In the genomic region with DNA sequence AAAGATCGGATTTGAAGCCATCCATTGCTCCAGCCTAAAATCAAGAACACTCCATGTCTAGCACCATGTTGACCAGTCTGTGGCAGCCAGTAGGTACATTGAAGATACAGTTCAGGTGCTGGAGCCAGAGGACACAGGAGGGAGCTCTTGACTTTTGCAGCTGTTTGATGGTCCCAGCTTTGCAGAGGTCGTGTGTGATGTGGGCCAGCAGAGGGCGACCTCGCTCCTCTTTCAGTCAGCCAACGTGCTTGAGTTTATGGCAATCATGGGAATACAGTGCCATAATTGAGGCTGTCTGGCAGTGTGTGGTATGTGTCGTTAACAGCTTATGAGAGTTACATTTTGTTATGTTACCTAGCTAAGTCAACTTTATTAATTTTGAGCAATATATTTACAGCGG, we compare ENCODE assay signal across 8 mouse cellular contexts. TPM values are rescaled to one million over a fixed set of nuclear protein-coding genes. Genes with fewer than 3 reads are reported as not detected.
DNase-seq lines count a peak whose midpoint lies in the region; ATAC-seq and TF ChIP-seq lines count a peak whose summit lies in the region.

No protein-coding gene starts in this region.

- ATAC-seq in embryonic facial prominence, embryonic 14.5 days (ENCODE audit: low read depth): peak; percentile 82
- 0 out of 2 replicates have a peak, but pooled peaks have one; percentile 29 for ATAC-seq in liver, embryonic 11.5 days (replicated peaks; ENCODE audit: low FRiP score)
- peak; percentile 58; the same call in 1 of the 2 replicates for ATAC-seq in neural tube, embryonic 11.5 days (ENCODE audit: insufficient read depth, low FRiP score, low TSS enrichment)

- H3K79me2 ChIP-seq in C2C12 (ENCODE audit: control insufficient read depth, insufficient read depth): no peaks in the 10 kb centered on the region

- H3K36me3 ChIP-seq in C2C12 (ENCODE audit: control insufficient read depth, insufficient read depth): no peaks in the 10 kb centered on the region
- H3K36me3 ChIP-seq in embryonic facial prominence, embryonic 14.5 days (ENCODE audit: control insufficient read depth, insufficient read depth, low read length): peaks cover 39% of the 10 kb centered on the region
- H3K36me3 ChIP-seq in heart, embryonic 10.5 days: peaks cover 5% of the 10 kb centered on the region; the same call in 1 of the 2 replicates
- H3K36me3 ChIP-seq in liver, embryonic 11.5 days (ENCODE audit: control insufficient read depth, insufficient read depth, low read length): peaks cover 2% of the 10 kb centered on the region; the same call in 1 of the 2 replicates
- peaks cover 3% of the 10 kb centered on the region; the same call in 1 of the 2 replicates for H3K36me3 ChIP-seq in neural tube, embryonic 11.5 days (ENCODE audit: control insufficient read depth, insufficient read depth, low read length)

- peak; percentile 74 for DNase-seq in adrenal gland, postnatal 25 days
- peak; percentile 83 for DNase-seq in embryonic facial prominence, embryonic 14.5 days (ENCODE audit: low spot score)
- DNase-seq in heart, embryonic 10.5 days (ENCODE audit: low spot score): peak; percentile 89
- DNase-seq in kidney, postnatal 10 days: peak; percentile 88
- peak; percentile 60 for DNase-seq in liver, embryonic 11.5 days (ENCODE audit: low spot score)
- peak; percentile 83 for DNase-seq in neural tube, embryonic 11.5 days (ENCODE audit: low spot score)
- DNase-seq in telencephalon, adult 2 months (ENCODE audit: low read depth, low spot score): peak; percentile 58

- 16% methylated on average over 7 of the region's 7 CpGs for WGBS in embryonic facial prominence, embryonic 14.5 days
- 17% methylated on average over 7 of the region's 7 CpGs for WGBS in heart, embryonic 10.5 days
- WGBS in liver, embryonic 11.5 days: 18% methylated on average over 7 of the region's 7 CpGs
- WGBS in neural tube, embryonic 11.5 days: 13% methylated on average over 7 of the region's 7 CpGs

- H3K9ac ChIP-seq in embryonic facial prominence, embryonic 14.5 days (ENCODE audit: low read depth, low read length): no peak overlapping the region
- no peak overlapping the region for H3K9ac ChIP-seq in liver, embryonic 11.5 days (ENCODE audit: low read depth, low read length)
- no peak overlapping the region for H3K9ac ChIP-seq in neural tube, embryonic 11.5 days (ENCODE audit: low read length)

- H3ac ChIP-seq in C2C12 (ENCODE audit: control insufficient read depth, insufficient read length, low read depth): no peak overlapping the region

- H3K4me2 ChIP-seq in embryonic facial prominence, embryonic 14.5 days (ENCODE audit: low read depth, low read length): no peak overlapping the region
- no peak overlapping the region for H3K4me2 ChIP-seq in liver, embryonic 11.5 days
- H3K4me2 ChIP-seq in neural tube, embryonic 11.5 days (ENCODE audit: low read depth): no peak overlapping the region

- no peaks in the 10 kb centered on the region for H3K27me3 ChIP-seq in C2C12 (ENCODE audit: control insufficient read depth, insufficient read depth, insufficient read length)
- no peaks in the 10 kb centered on the region for H3K27me3 ChIP-seq in embryonic facial prominence, embryonic 14.5 days (replicated peaks; ENCODE audit: control insufficient read depth, insufficient read depth, low read length)
- H3K27me3 ChIP-seq in heart, embryonic 10.5 days (ENCODE audit: insufficient read depth, poor library complexity, severe bottlenecking): no peaks in the 10 kb centered on the region; the same call in 1 of the 2 replicates
- H3K27me3 ChIP-seq in liver, embryonic 11.5 days (replicated peaks; ENCODE audit: control insufficient read depth, insufficient read depth, low read length): no peaks in the 10 kb centered on the region
- H3K27me3 ChIP-seq in neural tube, embryonic 11.5 days (ENCODE audit: control insufficient read depth, insufficient read depth, low read length): no peaks in the 10 kb centered on the region

- no peaks in the 10 kb centered on the region for H3K79me3 ChIP-seq in C2C12 (ENCODE audit: low read depth)

- no peaks in the 10 kb centered on the region for H3K4me1 ChIP-seq in embryonic facial prominence, embryonic 14.5 days (ENCODE audit: control insufficient read depth, insufficient read depth, low read length)
- no peaks in the 10 kb centered on the region for H3K4me1 ChIP-seq in heart, embryonic 10.5 days
- no peaks in the 10 kb centered on the region for H3K4me1 ChIP-seq in liver, embryonic 11.5 days (replicated peaks; ENCODE audit: control insufficient read depth, insufficient read depth, low read length)
- no peaks in the 10 kb centered on the region for H3K4me1 ChIP-seq in neural tube, embryonic 11.5 days (ENCODE audit: control insufficient read depth, insufficient read depth, low read length)

- peak; percentile 96 for TF ChIP-seq CTCF in C2C12 (IDR thresholded peaks at IDR 0.05; ENCODE audit: control insufficient read depth, insufficient read depth, insufficient read length)

- H3K4me3 ChIP-seq in C2C12 (ENCODE audit: insufficient read depth, poor library complexity, severe bottlenecking): no peak overlapping the region
- H3K4me3 ChIP-seq in embryonic facial prominence, embryonic 14.5 days (ENCODE audit: low read depth, low read length): no peak overlapping the region
- no peak overlapping the region for H3K4me3 ChIP-seq in heart, embryonic 10.5 days
- H3K4me3 ChIP-seq in liver, embryonic 11.5 days (ENCODE audit: low read depth, low read length): no peak overlapping the region
- H3K4me3 ChIP-seq in neural tube, embryonic 11.5 days (ENCODE audit: low read depth, low read length): no peak overlapping the region

- no peaks in the 10 kb centered on the region for H3K9me3 ChIP-seq in embryonic facial prominence, embryonic 14.5 days (ENCODE audit: control insufficient read depth, low read length)
- H3K9me3 ChIP-seq in heart, embryonic 10.5 days: no peaks in the 10 kb centered on the region
- H3K9me3 ChIP-seq in liver, embryonic 11.5 days (ENCODE audit: control insufficient read depth, low read length): no peaks in the 10 kb centered on the region
- H3K9me3 ChIP-seq in neural tube, embryonic 11.5 days (ENCODE audit: control insufficient read depth, low read length): no peaks in the 10 kb centered on the region

- no peak overlapping the region for H3K27ac ChIP-seq in embryonic facial prominence, embryonic 14.5 days (replicated peaks; ENCODE audit: low read depth, low read length)
- H3K27ac ChIP-seq in heart, embryonic 10.5 days: no peak overlapping the region
- H3K27ac ChIP-seq in liver, embryonic 11.5 days (ENCODE audit: low read depth, low read length): no peak overlapping the region
- no peak overlapping the region for H3K27ac ChIP-seq in neural tube, embryonic 11.5 days (ENCODE audit: low read depth, low read length)

TF ChIP-seq in C2C12, 6 proteins besides CTCF, POLR2A, EP300 and RAD21:
- no peak for TF ChIP-seq MYOG (IDR thresholded peaks at IDR 0.05; ENCODE audit: control insufficient read depth, extremely low read depth, insufficient read length)
- no peak for TF ChIP-seq FOSL1 (IDR thresholded peaks at IDR 0.05; ENCODE audit: insufficient read depth, low read length, poor library complexity, severe bottlenecking)
- TF ChIP-seq CEBPB (IDR thresholded peaks at IDR 0.05; ENCODE audit: low read depth): no peak
- no peak for TF ChIP-seq USF1 (IDR thresholded peaks at IDR 0.05; ENCODE audit: low read depth)
- TF ChIP-seq MYOD1 (IDR thresholded peaks at IDR 0.05; ENCODE audit: control insufficient read depth, insufficient read length, low read depth): no peak
- no peak for TF ChIP-seq MAX (IDR thresholded peaks at IDR 0.05)
TF ChIP-seq in C2C12: peak in this region for 0.

RNA-seq across cellular contexts. Expression of a gene that starts 15.5 kb away (rescaled TPM):
- polyA plus RNA-seq in C2C12 (2012; fragmentation: generic; extraction: Trizol): 0.94 TPM
- total RNA-seq in adrenal gland, postnatal 25 days (2021): 7.7 and 12.2 TPM in 2 replicates
- polyA plus RNA-seq in embryonic facial prominence, embryonic 14.5 days (2014; fragmentation: Nextera tagmentation; extraction: Ambion mirVana): 7.1 and 9.0 TPM in 2 replicates
- polyA plus RNA-seq in heart, embryonic 10.5 days (2016; fragmentation: Nextera tagmentation; extraction: Ambion mirVana): 4.2 and 5.1 TPM in 2 replicates
- 4.9 and 5.6 TPM in 2 replicates for polyA plus RNA-seq in liver, embryonic 11.5 days (2014; fragmentation: Nextera tagmentation; extraction: Ambion mirVana)
- 6.5 and 7.0 TPM in 2 replicates for polyA plus RNA-seq in neural tube, embryonic 11.5 days (2014; fragmentation: Nextera tagmentation; extraction: Ambion mirVana)

RNA-seq across cellular contexts. Expression of a gene that starts 40.0 kb away (rescaled TPM):
- polyA plus RNA-seq in C2C12 (2012; fragmentation: generic; extraction: Trizol): not detected
- not detected in 2 replicates for total RNA-seq in adrenal gland, postnatal 25 days (2021)
- not detected in 2 replicates for polyA plus RNA-seq in embryonic facial prominence, embryonic 14.5 days (2014; fragmentation: Nextera tagmentation; extraction: Ambion mirVana)
- not detected in 2 replicates for polyA plus RNA-seq in heart, embryonic 10.5 days (2016; fragmentation: Nextera tagmentation; extraction: Ambion mirVana)
- polyA plus RNA-seq in liver, embryonic 11.5 days (2014; fragmentation: Nextera tagmentation; extraction: Ambion mirVana): not detected in 2 replicates
- polyA plus RNA-seq in neural tube, embryonic 11.5 days (2014; fragmentation: Nextera tagmentation; extraction: Ambion mirVana): 0.59 and 1.2 TPM in 2 replicates

RNA-seq across cellular contexts. Expression of a gene that starts 58.5 kb away (rescaled TPM):
- 94.9 TPM for polyA plus RNA-seq in C2C12 (2012; fragmentation: generic; extraction: Trizol)
- total RNA-seq in adrenal gland, postnatal 25 days (2021): 102 and 119 TPM in 2 replicates
- polyA plus RNA-seq in embryonic facial prominence, embryonic 14.5 days (2014; fragmentation: Nextera tagmentation; extraction: Ambion mirVana): 123 and 136 TPM in 2 replicates
- polyA plus RNA-seq in heart, embryonic 10.5 days (2016; fragmentation: Nextera tagmentation; extraction: Ambion mirVana): 140 and 156 TPM in 2 replicates
- 103 and 106 TPM in 2 replicates for polyA plus RNA-seq in liver, embryonic 11.5 days (2014; fragmentation: Nextera tagmentation; extraction: Ambion mirVana)
- polyA plus RNA-seq in neural tube, embryonic 11.5 days (2014; fragmentation: Nextera tagmentation; extraction: Ambion mirVana): 137 and 154 TPM in 2 replicates

Comparison
In these comparisons a context has a peak if more than half of its experiments do, and no peak if none do; other contexts are left out.
1. ATAC-seq: peak in every context shown above with its lines; median percentile 82 in embryonic facial prominence, embryonic 14.5 days; 58 in neural tube, embryonic 11.5 days; 29 in liver, embryonic 11.5 days.